ENCODE assay signal across 12 mouse cellular contexts in the genomic region with DNA sequence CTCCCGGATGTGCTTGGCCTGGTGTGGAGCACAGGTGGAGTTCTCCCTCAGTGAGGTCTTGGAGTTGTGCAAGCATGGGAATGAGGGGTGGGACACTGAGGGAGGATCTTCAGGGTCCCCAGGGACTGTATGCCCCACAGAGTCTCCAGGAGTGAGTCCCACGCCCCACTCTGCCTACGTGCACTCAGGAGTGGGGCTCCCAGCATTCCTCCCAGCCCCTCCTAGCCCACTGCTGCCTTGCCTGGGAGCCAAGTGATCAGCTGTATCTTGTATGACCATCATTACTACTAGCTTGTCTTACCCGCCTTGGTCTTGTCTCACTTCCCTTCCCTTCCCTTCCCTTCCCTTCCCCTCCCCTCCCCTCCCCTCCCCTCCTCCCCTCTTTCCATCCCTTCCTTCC. TPM values are rescaled to one million over a fixed set of nuclear protein-coding genes. Genes with fewer than 3 reads are reported as not detected.
DNase-seq lines count a peak whose midpoint lies in the region; ATAC-seq and TF ChIP-seq lines count a peak whose summit lies in the region.
"Not testable (repeated sequence)": the region's sequence is repeated elsewhere in the genome, so short reads cannot be mapped to it uniquely, and the experiment has no call there.
"Had no signal": no experiment of that assay in that cellular context is flagged by ENCODE, and none has a peak within 500 bp of the region (broad histone marks: within the 10 kb centered on the region; RNA-seq: fewer than 3 reads in every experiment).

No protein-coding gene starts in this region.

- not testable (repeated sequence) for H3K4me2 ChIP-seq in forebrain, embryonic 11.5 days (ENCODE audit: low read depth, low read length, severe bottlenecking); lung, postnatal 0 days (replicated peaks; ENCODE audit: low read depth, low read length)

- 88% methylated on average over 4 of the region's 4 CpGs for WGBS in forebrain, embryonic 11.5 days
- 81% methylated on average over 4 of the region's 4 CpGs for WGBS in lung, postnatal 0 days

- peak; percentile 36 for DNase-seq in ES-E14 (ENCODE audit: low read depth, low spot score)
- peak; percentile 28 for DNase-seq in adrenal gland, postnatal 36 days
- DNase-seq in forebrain, embryonic 11.5 days (ENCODE audit: low spot score), result peak; percentile 51
- DNase-seq in heart, postnatal 14 days, result peak; percentile 50 to 60
- peak; percentile 62 for DNase-seq in layer of hippocampus, adult 9-11 months
- DNase-seq in lung, postnatal 0 days (ENCODE audit: low spot score), result peak; percentile 9
- peak; percentile 55 to 62 for DNase-seq in spleen, postnatal 10 days (ENCODE audit: low spot score in 2 of 2)
- peak; percentile 51 to 60 for DNase-seq in thymus, postnatal 36 days

- not testable (repeated sequence) for H3K9me3 ChIP-seq in ES-E14 (ENCODE audit: control insufficient read depth, insufficient read depth, low read depth, low read length); forebrain, embryonic 11.5 days (ENCODE audit: control insufficient read depth, low read length); lung, postnatal 0 days (ENCODE audit: low read length)

- H3K4me1 ChIP-seq in ES-E14 (ENCODE audit: control insufficient read depth in 2 of 2, insufficient read depth in 2 of 2, low read length in 2 of 2, poor library complexity in 1 of 2); forebrain, embryonic 11.5 days (replicated peaks; ENCODE audit: control insufficient read depth, insufficient read depth, low read length); lung, postnatal 0 days (ENCODE audit: insufficient read depth, low read depth, low read length): not testable (repeated sequence)

- H3K36me3 ChIP-seq in ES-E14 (ENCODE audit: control insufficient read depth, insufficient read depth, low read length, poor library complexity, severe bottlenecking); forebrain, embryonic 11.5 days (ENCODE audit: control insufficient read depth, insufficient read depth, low read length); lung, postnatal 0 days (ENCODE audit: insufficient read depth, low read length): not testable (repeated sequence)

- intact Hi-C loops in heart, postnatal 14 days (cut with DNase I), result not testable (repeated sequence)

- not testable (repeated sequence) for TF ChIP-seq CTCF in lung, postnatal 0 days (IDR thresholded peaks at IDR 0.05)

- ATAC-seq in forebrain, embryonic 11.5 days (replicated peaks; ENCODE audit: low FRiP score); lung, postnatal 0 days: not testable (repeated sequence)

- H3K9ac ChIP-seq in ES-E14 (ENCODE audit: insufficient read depth, low read depth, low read length, poor library complexity, severe bottlenecking); forebrain, embryonic 11.5 days (ENCODE audit: low read length); lung, postnatal 0 days (replicated peaks; ENCODE audit: low read depth): not testable (repeated sequence)

- in situ Hi-C loops in ES-E14 (cut with MboI; ENCODE audit: low sequenced_read_pairs in 2 of 2, unreplicated experiment in 2 of 2), result not testable (repeated sequence)

- not testable (repeated sequence) for TF ChIP-seq EP300 in lung, postnatal 0 days (IDR thresholded peaks at IDR 0.05)

- H3K4me3 ChIP-seq in ES-E14 (ENCODE audit: insufficient read depth in 1 of 2, low read depth in 1 of 2, low read length in 2 of 2, poor library complexity in 1 of 2, severe bottlenecking in 1 of 2); forebrain, embryonic 11.5 days (ENCODE audit: low read depth, low read length); lung, postnatal 0 days (ENCODE audit: low read depth, low read length): not testable (repeated sequence)

- H3K27ac ChIP-seq in ES-E14 (ENCODE audit: insufficient read depth, low read depth, low read length, poor library complexity, severe bottlenecking), result peak overlapping the region; percentile 26; the same call in 1 of the 2 replicates
- not testable (repeated sequence) for H3K27ac ChIP-seq in forebrain, embryonic 11.5 days (ENCODE audit: low read depth, low read length); lung, postnatal 0 days (ENCODE audit: low read length)

- not testable (repeated sequence) for H3K27me3 ChIP-seq in forebrain, embryonic 11.5 days (ENCODE audit: control insufficient read depth, insufficient read depth, low read length); lung, postnatal 0 days (replicated peaks; ENCODE audit: insufficient read depth, low read length)

RNA-seq across cellular contexts. Expression of gene 4930467E23Rik, which starts 30.7 kb away (rescaled TPM):
- not detected in 2 replicates for total RNA-seq in ES-E14 (2012; rRNA removed)
- under 1 TPM; 0.13 to 0.36 TPM for total RNA-seq in adrenal gland, postnatal 36 days (2021)
- not detected in 2 replicates for polyA plus RNA-seq in forebrain, embryonic 11.5 days (2014; fragmentation: Nextera tagmentation; extraction: Ambion mirVana)
- under 1 TPM; 0.12 to 0.66 TPM for total RNA-seq in heart, postnatal 14 days (2021)
- 0.07 TPM in 1 of 2 replicates, not detected in the other for polyA plus RNA-seq in lung, postnatal 0 days (2015; fragmentation: Nextera tagmentation; extraction: Ambion mirVana)
- polyA plus RNA-seq: embryonic facial prominence, embryonic 13.5 days; forebrain, embryonic 14.5 days; liver, embryonic 12.5 days; stomach, embryonic 14.5 days had no signal

Comparison
In these comparisons a context has a peak if more than half of its experiments do, and no peak if none do; other contexts are left out.
1. DNase-seq: peak in every context shown above with its lines; median percentile 62 in layer of hippocampus, adult 9-11 months; 58 in spleen, postnatal 10 days; 56 in thymus, postnatal 36 days; 55 in heart, postnatal 14 days; 51 in forebrain, embryonic 11.5 days; 36 in ES-E14; 28 in adrenal gland, postnatal 36 days; 9 in lung, postnatal 0 days.